Mouse (Mus musculus): ENCODE measurements at regions not wholly inside any gene's neighbourhood (a gene's known extent, or its start where the extent isn't known, plus 50 kb on each side); places are given as distances from the start of the nearest gene placed in this dataset.

GRCm38 (mm10) chr7:88544393-88544792 lies 114.3 kb downstream of the Rab38 start:
- DNase-seq: peak; percentile 77

GRCm38 (mm10) chr7:88544976-88545654 lies 115.0 kb downstream of the Rab38 start:
- DNase-seq: no peak

GRCm38 (mm10) chr7:88575073-88575472 lies 145.0 kb downstream of the Rab38 start:
- no peak for DNase-seq

GRCm38 (mm10) chr7:88600781-88601180 lies 170.7 kb downstream of the Rab38 start:
- no peak for DNase-seq

All from thymus, postnatal 4 days (tissue).